Mouse (Mus musculus) brain, embryonic 14.5 days (tissue): ENCODE measurements around the gene Cblc.

ENCODE experiments used
- CTCF ChIP-seq: fragments of 200-500 bp; IDR thresholded peaks from 2 replicates; pipeline ENCODE4 v1.5.1; 2012; ENCODE audit warnings: inconsistent platforms, mild to moderate bottlenecking, moderate library complexity, borderline replicate concordance; ENCODE audit not compliant: insufficient read depth, insufficient read length; ENCODE audit errors: extremely low read depth
- POLR2A ChIP-seq: fragments of 200-500 bp; IDR thresholded peaks from 2 replicates; pipeline ENCODE4 v1.6.1; 2012; ENCODE audit warnings: mild to moderate bottlenecking, inconsistent platforms, borderline replicate concordance; ENCODE audit not compliant: poor library complexity, insufficient read depth, insufficient read length, severe bottlenecking; ENCODE audit errors: extremely low read depth

DNA sequence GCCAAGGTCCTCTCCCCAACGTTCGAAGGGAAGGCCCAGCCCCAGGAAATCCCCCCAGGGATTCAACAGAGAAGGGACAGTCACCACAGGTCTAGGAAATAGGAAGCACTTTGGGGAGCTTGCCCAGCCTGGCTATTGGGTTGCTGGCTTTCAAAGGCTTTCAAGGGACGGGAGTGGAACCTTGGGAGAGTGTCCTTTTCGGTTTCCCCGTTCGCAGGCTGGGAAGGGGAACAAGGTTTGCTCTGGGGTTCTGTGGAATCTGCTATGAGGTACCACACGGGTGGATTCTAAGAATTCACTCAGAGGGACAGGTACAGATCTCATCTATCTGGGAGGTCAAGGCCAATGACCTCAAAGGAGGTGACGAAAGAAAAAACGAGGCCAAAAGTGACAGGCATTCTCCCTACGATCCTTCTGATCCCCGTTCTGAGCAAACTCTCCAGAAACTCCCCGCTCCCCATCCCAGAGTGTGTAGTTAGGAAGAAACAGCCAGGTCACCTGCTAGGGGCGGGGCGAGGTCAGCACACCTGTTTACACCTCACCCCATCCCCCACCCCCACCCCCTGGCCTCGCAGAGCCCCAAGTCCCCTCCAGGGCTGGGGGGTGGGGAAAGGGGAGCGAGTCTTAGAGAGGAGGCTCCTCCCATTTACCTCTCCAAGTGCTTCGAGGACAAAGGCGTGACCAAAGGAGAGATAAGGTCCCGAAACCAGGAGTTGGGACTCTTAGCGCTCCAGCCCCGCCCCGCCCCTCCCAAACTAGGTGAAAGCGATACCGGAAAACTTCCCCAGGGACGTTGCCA is 49.0 kb downstream of the Cblc start:
- TF ChIP-seq POLR2A (no peak), CTCF (no peak)
